Mouse (Mus musculus) stomach, postnatal 0 days (tissue): ENCODE data around the gene Sugp2. TPM values are rescaled to one million over a fixed set of nuclear protein-coding genes. Genes with fewer than 3 reads are reported as not detected.

Experiments used
- ATAC-seq: fragments of 200-750 bp; cut with Nextera tagmentation; 2 replicates; pipeline ENCODE4 v1.8.0; 2017; ENCODE audit not compliant: low FRiP score, low TSS enrichment
- DNase-seq: peaks from one replicate; pipeline ENCODE4 v3.0.0-alpha.2; 2016; ENCODE audit warnings: low spot score
- H3K27ac ChIP-seq: fragments of 300-500 bp; sonication (generic); replicated peaks from 2 replicates; pipeline ENCODE4 v1.5.1; 2014; ENCODE audit warnings: mild to moderate bottlenecking, control low read depth
- H3K27me3 ChIP-seq: fragments of 300-500 bp; sonication (generic); 2 replicates; pipeline ENCODE4 v1.6.1; 2014; ENCODE audit warnings: low read length; ENCODE audit not compliant: control insufficient read depth, insufficient read depth
- H3K36me3 ChIP-seq: fragments of 300-500 bp; sonication (generic); 2 replicates; pipeline ENCODE4 v1.6.1; 2014; ENCODE audit warnings: low read length, mixed read lengths; ENCODE audit not compliant: control insufficient read depth, insufficient read depth
- H3K4me1 ChIP-seq: fragments of 300-500 bp; sonication (generic); replicated peaks from 2 replicates; pipeline ENCODE4 v1.6.1; 2014; ENCODE audit warnings: antibody characterized with exemption; ENCODE audit not compliant: control insufficient read depth, insufficient read depth
- H3K4me2 ChIP-seq: fragments of 300-500 bp; sonication (generic); replicated peaks from 2 replicates; pipeline ENCODE4 v1.6.1; 2014; ENCODE audit warnings: low read depth, mild to moderate bottlenecking, control low read depth, moderate library complexity
- H3K4me3 ChIP-seq: fragments of 300-500 bp; sonication (generic); 2 replicates; pipeline ENCODE4 v1.5.1; 2014; ENCODE audit warnings: low read depth, low read length, control low read depth
- H3K9ac ChIP-seq: fragments of 300-500 bp; sonication (generic); 2 replicates; pipeline ENCODE4 v1.6.1; 2014; ENCODE audit warnings: mild to moderate bottlenecking, low read length, control low read depth, mixed read lengths
- H3K9me3 ChIP-seq: fragments of 300-500 bp; sonication (generic); 2 replicates; pipeline ENCODE4 v1.6.1; 2016; ENCODE audit warnings: low read length; ENCODE audit not compliant: control insufficient read depth
- CTCF ChIP-seq: IDR thresholded peaks from 2 replicates; pipeline ENCODE4 v1.5.1; 2016; ENCODE audit warnings: antibody characterized with exemption, low read depth, mild to moderate bottlenecking, moderate library complexity
- EP300 ChIP-seq: optimal IDR thresholded peaks from 2 replicates; pipeline ENCODE3; 2016; ENCODE audit warnings: antibody characterized with exemption
- WGBS: fragments of 180-500 bp; shearing (Covaris S2); extraction: QIAGEN DNeasy Blood & Tissue Kit; methylation state at CpG from one replicate; pipeline ENCODE4 v1.1.7; 2014; 5-methylcytosine and 5-hydroxymethylcytosine counted together
- polyA plus RNA-seq: library from polyadenylated mRNA; unstranded; fragments of >200 nt; fragmentation: Nextera tagmentation; extraction: Ambion mirVana; gene quantifications from 2 replicates; pipeline ENCODE4 v1.2.1, GENCODE M21; 2015

Gene Sugp2
- polyA plus RNA-seq, 1 experiment from 2014 or later = 9.0 TPM

DNA sequence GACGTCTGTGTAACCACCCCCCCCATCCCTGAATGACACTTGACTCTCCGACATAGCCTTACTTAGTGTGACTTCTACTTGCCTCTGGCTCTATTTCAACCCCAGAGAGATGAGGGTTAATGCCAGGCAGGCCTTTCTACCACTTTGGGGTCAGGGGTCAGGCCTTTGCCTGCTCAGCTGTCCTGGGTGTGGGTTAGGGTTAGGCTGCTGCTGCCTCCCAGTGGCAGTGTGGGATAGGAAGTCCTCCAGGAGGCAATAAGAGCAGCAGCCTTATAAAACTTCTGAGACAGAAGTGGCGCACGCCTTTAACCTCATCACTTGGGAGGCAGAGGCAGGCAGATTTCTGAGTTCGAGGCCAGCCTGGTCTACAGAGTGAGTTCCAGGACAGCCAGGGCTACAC lies 6.6 kb downstream of the Sugp2 start:
- no peaks in the 10 kb centered on the region for H3K9me3 ChIP-seq
- H3K27me3 ChIP-seq = no peaks in the 10 kb centered on the region
- no peak overlapping the region for H3K4me3 ChIP-seq
- H3K27ac ChIP-seq = no peak overlapping the region
- TF ChIP-seq CTCF = peak; percentile 52
- no peak for TF ChIP-seq EP300
- peaks cover under 1% of the 10 kb centered on the region; the same call in 1 of the 2 replicates for H3K4me1 ChIP-seq
- no peak overlapping the region for H3K9ac ChIP-seq
- WGBS = 91% methylated on average over 5 of the region's 5 CpGs
- DNase-seq (no peak), ATAC-seq (no peak)
- H3K4me2 ChIP-seq = no peak overlapping the region
- H3K36me3 ChIP-seq = peaks cover 28% of the 10 kb centered on the region

DNA sequence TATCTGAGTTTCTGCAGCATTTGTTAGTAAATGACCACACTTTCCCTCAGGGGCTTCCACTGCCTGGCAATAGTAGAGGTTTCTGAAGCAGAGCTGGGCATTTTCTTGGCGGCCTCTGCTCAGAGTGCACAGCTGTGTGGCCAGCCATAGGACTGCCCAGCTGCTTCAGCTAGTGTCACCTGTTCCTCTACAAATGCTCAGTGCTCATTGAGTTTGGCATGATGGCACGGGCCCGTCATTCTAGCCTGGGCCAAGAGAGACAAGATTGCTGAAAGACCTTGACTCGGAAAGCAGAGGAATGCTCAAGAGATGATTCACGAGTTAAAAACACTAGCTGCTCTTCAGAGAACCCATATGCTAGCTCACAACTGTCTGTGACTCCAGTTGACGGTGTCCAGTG lies 12.6 kb downstream of the Sugp2 start:
- Histone ChIP-seq H3K4me1 (no peaks in the 10 kb centered on the region), H3K27me3 (no peaks in the 10 kb centered on the region), H3K27ac (no peak overlapping the region), H3K9me3 (no peaks in the 10 kb centered on the region), H3K36me3 (peaks cover 30% of the 10 kb centered on the region), H3K4me2 (no peak overlapping the region), H3K9ac (no peak overlapping the region), H3K4me3 (no peak overlapping the region)
- no peak for DNase-seq
- 93% methylated on average over 6 of the region's 6 CpGs for WGBS
- ATAC-seq = no peak
- no peak for TF ChIP-seq EP300
- no peak for TF ChIP-seq CTCF

DNA sequence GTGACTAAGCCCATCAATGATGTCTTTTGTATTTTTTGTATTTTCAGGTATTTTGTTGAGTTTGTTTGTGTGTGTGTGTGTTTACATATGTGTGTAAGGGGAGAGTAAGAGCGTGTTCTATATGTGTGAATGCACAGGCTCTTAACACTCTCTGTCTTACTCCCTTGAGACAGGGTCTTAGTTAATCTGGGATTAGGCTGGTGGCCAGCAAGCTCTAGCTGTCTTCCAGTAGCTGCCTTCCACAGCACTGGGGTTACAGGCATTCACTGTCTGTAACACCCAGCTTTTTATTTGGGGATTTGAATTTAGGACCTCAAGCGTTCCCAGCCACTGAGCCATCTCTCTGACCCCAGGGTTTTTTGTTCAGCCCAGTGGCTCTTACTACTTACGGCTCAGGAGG lies 13.8 kb downstream of the Sugp2 start:
- TF ChIP-seq EP300 (no peak), CTCF (no peak)

DNA sequence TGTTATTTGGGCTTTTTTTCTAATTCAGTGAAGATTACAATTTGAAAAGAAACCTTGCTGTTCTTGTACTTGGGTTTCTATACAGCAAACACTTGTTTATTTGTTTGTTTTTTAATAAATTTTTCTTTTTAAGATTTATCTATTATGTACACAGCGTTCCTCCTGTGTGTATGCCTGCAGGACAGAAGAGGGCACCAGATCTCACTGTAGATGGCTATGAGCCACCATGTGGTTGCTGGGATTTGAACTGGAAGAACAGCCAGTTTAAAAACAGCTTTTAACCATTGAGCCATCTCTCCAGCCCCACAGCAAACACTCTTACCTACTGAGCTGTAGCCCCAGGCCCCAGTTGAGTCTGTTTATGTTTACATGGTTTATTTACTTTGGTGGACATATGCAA lies 20.6 kb downstream of the Sugp2 start:
- Histone ChIP-seq H3K27me3 (no peaks in the 10 kb centered on the region), H3K36me3 (peaks cover 52% of the 10 kb centered on the region), H3K27ac (no peak overlapping the region), H3K4me2 (no peak overlapping the region), H3K9ac (no peak overlapping the region), H3K4me1 (no peaks in the 10 kb centered on the region), H3K4me3 (no peak overlapping the region), H3K9me3 (no peaks in the 10 kb centered on the region)
- ATAC-seq (no peak), DNase-seq (no peak)
- TF ChIP-seq EP300 (no peak), CTCF (peak; percentile 50)
- 75% methylated on average over 1 of the region's 1 CpGs for WGBS

More for the DNA sequence above, 13.8 kb downstream of the Sugp2 start:
- ATAC-seq (no peak), DNase-seq (no peak)
- H3K27ac ChIP-seq = no peak overlapping the region
- H3K4me2 ChIP-seq = no peak overlapping the region
- H3K36me3 ChIP-seq = peaks cover 32% of the 10 kb centered on the region
- H3K4me3 ChIP-seq = no peak overlapping the region
- H3K27me3 ChIP-seq = no peaks in the 10 kb centered on the region
- 80% methylated on average over 3 of the region's 3 CpGs for WGBS
- H3K9ac ChIP-seq = no peak overlapping the region
- H3K9me3 ChIP-seq = no peaks in the 10 kb centered on the region
- H3K4me1 ChIP-seq = no peaks in the 10 kb centered on the region

DNA sequence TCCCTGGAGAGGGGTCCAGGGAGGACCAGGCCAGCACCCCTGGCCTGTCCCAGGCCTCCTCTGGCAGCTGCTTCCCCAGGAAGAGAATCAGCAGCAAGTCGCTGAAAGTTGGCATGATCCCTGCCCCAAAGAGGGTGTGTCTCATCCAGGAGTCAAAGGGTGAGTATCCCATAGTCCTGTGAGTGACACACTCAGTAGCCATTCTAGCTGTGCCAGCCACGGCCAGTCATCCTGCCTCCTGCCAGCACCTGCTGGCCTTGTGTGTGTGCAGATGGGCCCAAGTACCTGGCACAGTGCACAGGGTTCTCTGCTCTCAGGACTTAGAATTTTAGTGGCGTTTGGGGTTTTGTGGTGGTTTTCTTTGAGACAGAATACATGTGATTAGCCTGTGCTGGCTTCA lies 23.4 kb downstream of the Sugp2 start:
- ATAC-seq = peak; percentile 28; the same call in 1 of the 2 replicates
- Histone ChIP-seq H3K9me3 (no peaks in the 10 kb centered on the region), H3K4me1 (no peaks in the 10 kb centered on the region), H3K4me3 (no peak overlapping the region), H3K36me3 (peaks cover 53% of the 10 kb centered on the region), H3K9ac (no peak overlapping the region), H3K27me3 (no peaks in the 10 kb centered on the region), H3K4me2 (no peak overlapping the region), H3K27ac (no peak overlapping the region)
- 77% methylated on average over 3 of the region's 3 CpGs for WGBS
- TF ChIP-seq EP300 (no peak), CTCF (no peak)
- DNase-seq = no peak

DNA sequence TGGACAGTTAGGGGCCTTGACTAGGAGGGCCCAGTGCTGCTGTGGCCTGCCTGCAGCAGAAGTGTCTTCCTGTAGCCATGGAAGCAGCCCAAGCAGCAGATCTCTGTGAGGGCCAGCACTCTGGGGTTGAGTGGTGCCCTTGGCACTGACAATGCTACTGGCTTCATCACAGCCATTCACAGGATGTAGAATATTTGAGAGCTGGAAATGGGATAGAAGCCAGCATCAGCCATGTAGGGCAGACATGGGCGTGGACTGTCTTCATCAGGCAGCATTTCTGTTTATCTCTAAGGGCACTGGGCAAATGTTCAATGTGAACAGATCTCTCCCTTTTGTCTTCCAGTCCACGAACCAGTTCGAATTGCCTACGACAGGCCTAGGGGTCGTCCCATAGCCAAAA lies 24.6 kb downstream of the Sugp2 start:
- Histone ChIP-seq H3K4me3 (no peak overlapping the region), H3K36me3 (peaks cover 47% of the 10 kb centered on the region), H3K4me2 (no peak overlapping the region), H3K27me3 (no peaks in the 10 kb centered on the region), H3K9ac (no peak overlapping the region), H3K27ac (no peak overlapping the region), H3K4me1 (no peaks in the 10 kb centered on the region), H3K9me3 (no peaks in the 10 kb centered on the region)
- ATAC-seq (no peak), DNase-seq (no peak)
- TF ChIP-seq EP300 (no peak), CTCF (no peak)
- 69% methylated on average over 5 of the region's 5 CpGs for WGBS
